Mouse (Mus musculus) A20 (cell line): ENCODE measurements around the gene Helz.
A peak's percentile ranks its signal among the peaks of the same experiment; 100 is the strongest.
"Not testable (repeated sequence)": the region's sequence is repeated elsewhere in the genome, so short reads cannot be mapped to it uniquely, and the experiment has no call there.

ENCODE experiments used
- DNase-seq: peaks from one replicate; pipeline ENCODE4 v3.0.0-alpha.2; 2011; ENCODE audit warnings: low read depth, low spot score

Helz gene

DNA sequence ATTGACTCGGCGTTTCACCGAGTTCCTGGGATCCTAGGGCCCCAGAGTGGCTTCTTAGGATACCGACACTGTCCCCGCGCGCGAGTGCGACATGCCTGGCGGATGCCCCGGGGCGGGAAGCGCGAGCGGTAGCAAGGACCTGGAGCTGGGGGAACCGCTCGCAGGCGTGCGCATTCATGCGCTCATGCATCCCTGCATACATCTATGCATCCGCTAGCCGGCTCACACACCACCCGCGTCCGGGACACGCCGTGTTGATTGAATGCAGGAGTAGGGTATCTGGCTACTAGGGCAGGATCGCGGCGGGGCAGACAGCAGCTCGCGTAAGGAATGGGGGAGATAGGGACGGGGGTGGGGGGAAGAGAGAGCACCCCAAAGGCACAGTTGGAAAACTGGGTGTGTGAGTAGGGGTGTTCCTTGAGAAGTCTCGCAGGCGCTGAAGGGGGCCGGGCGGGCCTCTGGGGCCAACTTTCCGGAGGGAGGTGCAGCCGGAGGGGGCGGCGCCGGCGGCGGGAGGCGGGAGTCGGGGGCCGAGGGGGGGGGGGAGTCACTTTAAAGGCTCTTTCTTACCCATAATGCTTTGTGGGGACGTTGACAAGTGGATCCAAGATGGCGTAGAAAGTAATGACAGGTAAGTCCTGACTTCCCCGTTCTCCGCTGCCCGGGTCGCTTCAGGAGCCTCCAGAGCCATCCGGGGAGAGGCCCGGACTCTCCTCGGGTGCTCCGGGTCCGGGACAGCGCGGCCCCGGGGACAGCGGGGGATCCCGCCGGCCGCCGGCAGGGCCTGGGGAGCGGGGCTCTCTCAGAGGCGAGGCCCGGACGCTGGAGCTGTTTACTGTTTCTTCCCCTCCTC lies at the start of gene Helz:
TSS of gene Helz (plus strand) at position 580 of the 853 bp plus-strand sequence.
- peak; percentile 89 for DNase-seq

DNA sequence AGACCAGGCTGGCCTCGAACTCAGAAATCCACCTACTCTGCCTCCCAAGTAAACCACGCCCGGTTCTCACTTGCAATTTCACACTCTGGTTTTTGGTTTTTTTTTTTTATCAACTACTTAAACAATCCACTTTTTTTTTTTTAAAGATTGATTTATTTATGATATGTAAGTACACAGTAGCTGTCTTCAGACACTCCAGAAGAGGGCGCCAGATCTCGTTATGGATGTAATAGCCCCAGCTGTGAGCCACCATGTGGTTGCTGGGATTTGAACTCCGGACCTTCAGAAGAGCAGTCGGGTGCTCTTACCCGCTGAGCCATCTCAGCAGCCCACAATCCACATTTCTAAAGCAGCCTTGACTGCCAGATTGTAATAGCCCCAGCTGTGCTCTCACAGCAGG lies 44.9 kb upstream of the Helz start:
- no peak for DNase-seq

DNA sequence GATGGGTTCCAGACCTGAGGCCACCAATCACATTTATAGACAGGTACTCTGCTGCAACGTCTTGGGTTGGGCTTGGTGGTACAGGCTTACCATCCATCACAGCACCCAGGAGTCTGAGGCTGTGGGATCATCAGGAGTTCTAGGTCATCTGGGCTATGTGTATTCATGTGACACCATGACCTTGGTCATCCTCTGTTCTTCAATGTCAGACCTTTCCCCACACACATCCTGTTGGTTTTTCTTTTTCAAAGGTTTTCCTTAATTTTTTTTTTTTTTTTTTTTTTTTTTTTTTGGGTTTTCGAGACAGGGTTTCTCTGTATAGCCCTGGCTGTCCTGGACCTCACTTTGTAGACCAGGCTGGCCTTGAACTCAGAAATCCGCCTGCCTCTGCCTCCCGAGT lies 43.4 kb upstream of the Helz start:
- DNase-seq, result not testable (repeated sequence)

DNA sequence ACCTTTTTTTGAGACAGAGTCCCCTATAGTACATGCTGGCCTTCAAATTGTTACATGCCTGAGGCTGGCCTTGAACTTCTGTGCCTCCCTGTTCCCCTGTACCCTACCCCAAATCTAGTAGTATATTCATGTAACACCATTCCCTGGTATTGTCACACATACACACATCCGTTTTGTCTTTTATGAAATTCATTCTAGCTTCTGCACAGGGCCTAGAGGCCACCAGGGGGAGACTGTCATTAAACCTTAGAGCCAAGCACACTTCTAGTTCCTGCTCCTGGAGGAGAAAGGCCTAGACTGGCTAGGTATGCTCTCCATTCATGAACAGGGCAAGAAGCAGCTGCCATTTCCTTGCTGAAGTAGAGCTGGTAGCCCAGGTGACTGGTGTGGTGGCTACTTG lies 41.5 kb upstream of the Helz start:
- peak; percentile 64 for DNase-seq

DNA sequence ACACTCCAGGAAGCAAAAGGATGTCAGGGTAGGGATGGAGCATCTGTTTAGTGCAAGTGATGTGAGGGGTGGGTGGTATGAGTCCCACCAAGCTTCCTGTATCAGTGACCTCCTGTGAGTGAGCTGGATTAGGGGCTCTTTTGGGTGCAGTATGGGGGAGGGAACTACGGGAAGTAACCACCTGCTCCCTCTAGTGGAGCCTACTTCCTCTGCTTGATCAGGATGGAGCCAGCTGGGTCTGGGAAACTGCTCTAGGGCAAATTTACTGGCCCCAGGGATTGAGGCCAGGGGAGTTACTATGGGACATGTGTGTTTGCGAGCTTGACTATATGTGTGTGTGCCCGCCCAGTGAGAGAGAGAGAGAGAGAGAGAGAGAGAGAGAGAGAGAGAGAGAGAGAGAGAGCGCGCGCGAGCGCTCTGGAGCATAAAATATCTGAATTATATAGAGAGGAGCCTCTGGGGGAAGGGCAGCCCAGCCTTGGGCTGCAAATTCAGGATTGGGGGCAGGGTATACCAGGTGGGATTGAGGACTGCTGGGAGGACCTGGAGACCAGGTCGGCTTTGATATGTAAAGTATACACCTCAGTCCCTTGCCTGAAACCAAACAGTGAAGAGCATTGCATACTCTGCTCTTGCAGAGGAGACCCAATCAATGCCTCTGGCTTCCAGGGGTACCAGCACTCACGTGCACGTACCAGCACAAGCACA lies 37.9 kb upstream of the Helz start:
- DNase-seq, result no peak

GRCm38 (mm10) chr11:107510362-107511269 lies 37.1 kb upstream of the Helz start:
- DNase-seq, result no peak

- DNase-seq, result peak; percentile 77
Observed at GRCm38 (mm10) chr11:107511954-107512353, 35.8 kb upstream of the Helz start.

DNA sequence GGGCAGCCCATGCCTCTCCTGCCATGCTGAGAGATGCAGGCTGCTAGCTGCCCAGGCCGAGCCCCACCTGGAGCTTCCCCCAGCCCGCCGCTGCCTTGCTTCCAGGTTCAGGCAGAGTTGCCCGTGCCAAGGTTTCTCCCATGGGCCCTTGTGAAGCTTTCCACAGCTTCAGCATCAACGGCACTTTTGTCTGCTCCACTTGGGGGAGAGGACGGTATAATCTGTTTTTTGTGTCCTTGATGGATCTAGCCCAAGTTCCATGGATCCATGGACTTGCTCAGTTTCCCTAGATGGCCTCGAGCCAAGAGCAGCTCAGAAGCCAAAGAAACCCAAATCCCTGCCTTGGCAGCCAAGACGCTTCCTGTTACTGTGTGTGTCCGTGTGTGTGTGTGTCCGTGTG lies 34.7 kb upstream of the Helz start:
- DNase-seq, result no peak

- DNase-seq, result no peak
Observed at GRCm38 (mm10) chr11:107516387-107516786, 31.3 kb upstream of the Helz start.

- no peak for DNase-seq
Observed at GRCm38 (mm10) chr11:107518645-107519429, 28.9 kb upstream of the Helz start.

- DNase-seq, result no peak
Observed at GRCm38 (mm10) chr11:107521153-107521552, 26.6 kb upstream of the Helz start.

DNA sequence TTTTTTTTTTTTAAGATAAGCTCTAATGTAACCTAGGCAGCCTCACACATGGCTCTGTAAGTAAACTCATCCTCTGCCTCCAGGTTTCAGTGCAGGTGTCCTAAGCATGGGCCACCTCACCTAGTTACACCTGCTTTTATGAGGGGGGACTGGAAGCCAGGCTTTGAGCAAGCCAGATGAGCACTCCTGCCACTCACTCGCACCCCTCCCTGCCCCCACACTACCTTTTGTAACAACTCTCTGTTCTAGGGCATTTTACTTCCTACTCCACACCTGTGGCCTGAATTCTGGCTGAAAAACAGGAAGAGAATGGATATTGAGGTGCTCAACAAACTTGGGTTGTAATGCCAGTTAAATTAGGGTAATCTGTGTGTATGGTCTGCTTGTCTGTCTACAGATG lies 22.8 kb upstream of the Helz start:
- no peak for DNase-seq

DNA sequence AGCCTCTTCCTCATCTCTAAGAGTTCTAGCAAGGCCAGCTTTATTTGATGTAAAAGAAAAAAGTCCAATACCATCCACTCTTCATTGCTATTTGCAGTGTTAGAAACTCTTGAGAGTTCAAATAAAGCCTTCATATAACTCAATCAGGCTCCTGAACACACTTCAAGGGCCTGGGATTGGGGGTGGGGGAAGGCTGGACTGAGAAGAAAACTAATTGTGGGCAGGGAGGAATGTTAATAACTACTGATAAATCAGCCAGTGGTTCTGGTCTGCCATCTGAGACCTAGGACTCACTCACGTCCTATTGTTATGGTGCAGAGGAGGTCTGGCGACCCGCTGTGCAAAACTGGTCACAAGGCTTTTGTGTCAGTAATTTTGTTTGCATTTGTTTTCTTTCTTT lies 20.1 kb upstream of the Helz start:
- no peak for DNase-seq

DNA sequence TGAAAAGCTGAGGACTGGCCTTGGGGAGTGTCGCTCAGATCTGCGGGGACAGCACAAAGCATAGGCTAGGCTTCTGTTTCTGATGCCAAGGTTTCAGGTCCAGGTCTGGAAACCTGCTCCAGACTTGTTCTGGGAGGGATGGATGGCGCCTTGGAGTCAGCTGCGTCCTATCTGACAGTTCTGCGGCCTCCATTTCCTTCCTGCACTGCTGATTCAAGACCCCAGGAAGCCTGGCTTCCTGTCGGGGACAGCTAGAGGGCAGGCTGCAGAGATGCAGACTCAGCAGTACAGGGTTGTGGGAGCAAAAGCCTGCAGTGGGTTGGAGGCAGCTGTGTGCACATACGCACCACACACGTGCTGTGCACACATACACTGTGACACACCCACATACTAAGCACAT lies 18.4 kb upstream of the Helz start:
- no peak for DNase-seq

DNA sequence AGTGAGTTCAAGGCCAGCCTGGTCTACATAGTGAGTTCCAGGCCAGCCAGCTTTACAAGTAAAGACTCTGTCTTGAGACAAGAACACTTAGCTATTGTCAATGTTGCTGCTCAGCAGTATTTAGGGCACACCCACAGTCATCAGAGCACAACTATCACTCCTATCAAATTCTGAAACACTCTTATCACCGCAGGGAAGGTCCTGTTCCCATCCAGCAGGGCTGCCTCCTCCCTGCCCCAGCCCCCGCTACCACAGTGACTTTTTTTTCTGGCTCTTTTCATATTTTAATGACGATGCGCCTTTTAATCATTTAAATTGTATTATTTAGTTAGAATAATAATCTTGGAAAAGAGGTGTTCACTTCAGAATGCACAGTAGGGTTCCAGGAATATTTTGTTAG lies 16.3 kb upstream of the Helz start:
- no peak for DNase-seq

GRCm38 (mm10) chr11:107532271-107532670 lies 15.5 kb upstream of the Helz start:
- DNase-seq, result no peak

GRCm38 (mm10) chr11:107538994-107539393 lies 8.7 kb upstream of the Helz start:
- peak; percentile 30 for DNase-seq

GRCm38 (mm10) chr11:107540339-107540738 lies 7.4 kb upstream of the Helz start:
- no peak for DNase-seq

DNA sequence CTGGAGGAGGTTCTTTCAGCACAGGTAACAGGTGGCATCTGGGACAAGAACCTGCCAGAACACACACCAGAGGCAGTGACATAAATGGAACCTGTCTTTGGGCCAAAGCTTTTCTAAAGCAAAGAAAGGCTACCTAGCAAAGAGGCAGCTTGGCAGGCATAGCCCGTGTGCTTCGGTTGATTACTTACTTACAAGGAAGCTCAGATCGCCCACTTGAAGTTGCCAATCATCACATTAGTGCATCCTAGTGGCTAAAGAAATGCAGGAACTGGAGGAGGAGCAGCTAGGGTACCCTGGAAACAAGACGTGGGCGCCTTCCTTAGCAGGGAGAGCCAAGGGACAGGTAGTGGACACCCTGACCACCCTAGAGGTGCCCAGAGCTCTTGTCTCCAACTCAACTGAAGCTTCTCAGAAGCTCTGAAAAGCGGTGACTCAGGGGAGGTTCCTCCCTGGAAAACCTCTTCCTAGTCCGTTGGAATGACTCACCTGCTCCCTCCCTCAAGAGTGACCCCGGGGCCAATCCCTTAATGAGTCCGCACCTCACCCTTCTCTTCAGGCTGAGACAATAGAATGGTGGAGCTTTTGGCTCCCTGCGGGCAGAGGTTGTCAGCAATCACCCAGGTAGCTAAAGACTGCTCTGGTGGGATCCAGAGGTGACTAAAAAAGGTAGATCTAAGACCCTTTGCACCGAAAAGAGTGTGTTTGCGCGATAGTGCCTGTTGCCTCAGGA lies 1.8 kb upstream of the Helz start:
- DNase-seq, result no peak

DNA sequence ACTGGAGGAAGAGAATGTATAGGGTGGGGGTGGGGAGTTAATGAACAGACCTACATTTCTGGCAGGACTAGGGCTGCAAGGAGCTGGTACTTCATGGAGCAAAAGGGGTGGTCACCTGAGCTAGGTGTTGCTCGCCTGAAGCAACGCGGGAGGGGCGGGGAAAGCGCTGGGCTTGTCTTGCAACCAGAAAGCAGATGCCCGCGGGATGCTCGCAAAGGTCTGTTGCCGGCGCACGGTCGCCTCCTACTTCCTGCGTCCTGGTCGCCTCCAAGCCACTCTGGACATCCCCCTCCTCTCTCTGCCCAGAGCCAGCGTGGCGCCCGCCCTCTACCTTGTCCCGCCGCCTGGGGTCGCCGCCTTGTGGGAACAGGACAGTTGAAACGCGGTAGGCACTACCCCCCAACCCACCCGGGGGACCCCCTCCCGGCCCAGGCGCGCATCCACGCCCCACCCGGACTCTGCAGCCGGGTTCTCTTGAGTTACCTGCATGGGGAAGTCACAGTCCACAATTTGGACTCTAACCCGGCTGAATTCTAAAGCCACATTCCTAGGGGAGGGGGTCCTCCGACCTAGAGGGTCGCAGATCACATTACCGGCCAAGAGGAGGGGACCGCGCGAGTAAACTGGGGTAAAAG lies 946 bp upstream of the Helz start:
- peak; percentile 72 for DNase-seq
